Mouse (Mus musculus): ENCODE measurements around the gene Fis1. TPM values are rescaled to one million over a fixed set of nuclear protein-coding genes. Genes with fewer than 3 reads are reported as not detected.

Gene Fis1
- polyA plus RNA-seq, 1 experiment from 2014 or later = 255 TPM

DNA sequence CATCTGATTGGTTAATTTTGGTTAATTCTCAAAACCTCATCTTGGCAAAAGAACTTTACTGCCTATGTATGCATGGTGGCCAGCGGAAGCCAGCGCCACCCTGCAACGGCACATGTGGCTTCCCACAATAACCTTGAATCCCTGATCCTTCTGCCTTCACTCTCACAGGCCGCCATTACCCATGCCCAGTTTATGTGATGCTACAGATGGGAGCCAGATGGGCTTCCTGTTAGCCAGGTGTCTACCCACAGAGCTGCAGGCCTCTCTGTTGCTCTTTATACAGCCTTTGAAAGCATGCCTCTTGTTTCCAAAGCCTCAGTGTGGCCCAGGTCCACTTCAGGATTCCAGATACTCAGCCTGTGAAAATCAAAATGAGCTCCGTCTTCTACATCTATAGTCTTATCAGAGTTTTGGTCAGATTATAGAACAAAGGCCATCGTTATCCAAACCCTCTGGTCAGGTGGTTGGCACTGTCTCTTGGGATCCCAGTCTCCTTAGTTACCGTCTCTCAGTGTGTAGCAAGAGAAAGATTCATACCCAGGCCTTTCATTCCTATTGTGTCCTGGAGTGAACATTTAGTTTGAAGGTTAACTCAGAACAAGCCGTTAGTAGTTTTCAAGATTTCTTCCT lies 35.3 kb upstream of the Fis1 start:
- Histone ChIP-seq H3K4me3 (ENCODE audit: low read depth, low read length) (no peak overlapping the region), H3K27me3 (ENCODE audit: control insufficient read depth, insufficient read depth, low read length) (no peaks in the 10 kb centered on the region), H3K9me3 (ENCODE audit: control insufficient read depth, low read length) (no peaks in the 10 kb centered on the region), H3K4me1 (replicated peaks; ENCODE audit: control insufficient read depth, insufficient read depth) (peaks cover 3% of the 10 kb centered on the region; the same call in 1 of the 2 replicates), H3K27ac (replicated peaks) (no peak overlapping the region), H3K4me2 (replicated peaks; ENCODE audit: low read depth) (no peak overlapping the region), H3K36me3 (ENCODE audit: control insufficient read depth, insufficient read depth, low read length) (peaks cover 4% of the 10 kb centered on the region; the same call in 1 of the 2 replicates), H3K9ac (ENCODE audit: low read length) (no peak overlapping the region)
- ATAC-seq (ENCODE audit: low FRiP score, low TSS enrichment) (no peak), DNase-seq (ENCODE audit: low spot score) (no peak)
- TF ChIP-seq CTCF (IDR thresholded peaks at IDR 0.05; ENCODE audit: low read depth) (no peak), EP300 (optimal IDR thresholded peaks at IDR 0.05) (no peak)
- 98% methylated on average over 8 of the region's 8 CpGs for WGBS

DNA sequence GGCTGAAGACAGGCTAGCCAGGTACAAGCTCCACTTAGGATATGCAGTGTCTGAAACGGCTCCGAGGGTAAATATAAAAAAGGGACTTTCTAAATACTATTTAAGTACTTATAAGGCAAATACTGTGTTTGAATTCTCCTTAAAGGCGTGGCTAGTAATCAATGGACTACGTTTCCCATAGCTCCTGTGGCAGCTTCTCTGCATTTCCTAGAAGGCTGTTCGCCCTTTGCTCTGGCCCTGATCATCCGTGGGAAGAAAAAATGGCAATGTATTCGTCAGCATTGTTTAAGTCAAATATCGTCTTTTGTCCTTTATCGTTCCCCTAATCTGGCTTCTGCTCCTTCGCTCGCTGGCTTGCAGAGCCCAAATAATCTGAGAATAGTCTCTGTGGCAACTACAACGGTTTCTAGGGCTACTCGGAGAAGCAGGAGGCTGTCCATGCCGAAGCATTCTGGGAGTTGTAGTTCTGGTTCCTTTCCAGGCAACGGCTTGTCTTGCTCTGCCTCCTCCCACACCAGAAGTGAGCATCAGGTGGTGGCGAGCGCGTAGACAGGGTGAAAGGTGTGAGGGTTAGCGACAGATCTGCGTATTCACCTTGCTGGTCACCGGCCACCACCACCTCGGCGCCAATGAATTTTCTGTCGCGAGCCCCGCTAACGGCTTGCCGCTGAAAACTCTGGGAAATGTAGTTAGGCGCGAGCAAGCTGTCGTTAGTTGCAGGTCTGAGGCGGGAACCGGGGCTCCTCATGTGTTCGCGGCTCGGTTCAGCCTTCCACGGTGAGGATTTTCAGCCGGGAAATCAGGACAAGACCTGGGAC lies 34.2 kb upstream of the Fis1 start:
- H3K27me3 ChIP-seq (ENCODE audit: control insufficient read depth, insufficient read depth, low read length) = no peaks in the 10 kb centered on the region
- no peaks in the 10 kb centered on the region for H3K36me3 ChIP-seq (ENCODE audit: control insufficient read depth, insufficient read depth, low read length)
- H3K4me1 ChIP-seq (replicated peaks; ENCODE audit: control insufficient read depth, insufficient read depth) = peaks cover 3% of the 10 kb centered on the region; the same call in 1 of the 2 replicates
- no peaks in the 10 kb centered on the region for H3K9me3 ChIP-seq (ENCODE audit: control insufficient read depth, low read length)
- peak overlapping the region; percentile 49 for H3K4me3 ChIP-seq (ENCODE audit: low read depth, low read length)
- ATAC-seq (ENCODE audit: low FRiP score, low TSS enrichment) = peak; percentile 80
- TF ChIP-seq EP300 (optimal IDR thresholded peaks at IDR 0.05) (no peak), CTCF (IDR thresholded peaks at IDR 0.05; ENCODE audit: low read depth) (no peak)
- peak overlapping the region; percentile 61 for H3K9ac ChIP-seq (ENCODE audit: low read length)
- H3K4me2 ChIP-seq (replicated peaks; ENCODE audit: low read depth) = peak overlapping the region; percentile 75
- peak overlapping the region; percentile 0; the same call in 1 of the 2 replicates for H3K27ac ChIP-seq (replicated peaks)
- peak; percentile 79 for DNase-seq (ENCODE audit: low spot score)
- WGBS = 1% methylated on average over 38 of the region's 38 CpGs

DNA sequence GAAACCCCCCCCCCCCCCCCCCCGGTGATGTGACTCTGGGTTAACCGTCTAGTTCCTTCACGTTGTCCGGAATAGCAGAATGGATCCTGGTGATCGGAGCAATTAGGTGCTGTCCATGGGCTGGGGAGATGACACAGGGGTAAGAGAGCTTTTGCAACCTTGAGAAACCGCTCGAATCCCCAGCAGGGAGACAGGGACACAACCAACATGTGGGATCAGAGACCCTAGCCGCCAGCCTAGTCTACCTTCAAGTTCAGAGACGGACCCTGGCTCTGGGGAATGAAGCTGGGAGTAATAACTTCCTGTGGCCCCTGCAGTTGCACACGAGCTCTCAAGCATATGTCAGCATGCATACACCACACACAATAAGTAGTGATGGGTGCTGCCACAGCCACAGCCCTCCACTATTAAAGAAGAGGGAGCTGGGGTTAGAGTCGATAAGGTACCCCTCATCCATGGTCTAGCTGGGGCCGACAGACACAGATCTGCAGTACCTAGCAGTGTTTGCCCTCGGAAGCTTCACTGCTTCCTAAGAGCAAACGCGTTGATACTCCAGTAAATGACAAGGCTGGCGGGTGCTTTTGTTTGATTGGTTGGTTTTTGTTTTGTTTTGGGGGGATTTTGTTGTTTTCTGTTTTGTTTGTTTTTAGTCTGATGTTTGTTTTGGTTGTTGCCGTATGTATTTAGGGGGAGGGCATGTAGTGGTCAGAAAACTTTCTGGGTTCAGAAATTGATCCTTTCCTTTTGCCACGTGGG lies 33.4 kb upstream of the Fis1 start:
- Histone ChIP-seq H3K4me1 (replicated peaks; ENCODE audit: control insufficient read depth, insufficient read depth) (peaks cover 3% of the 10 kb centered on the region; the same call in 1 of the 2 replicates), H3K36me3 (ENCODE audit: control insufficient read depth, insufficient read depth, low read length) (no peaks in the 10 kb centered on the region), H3K4me3 (ENCODE audit: low read depth, low read length) (peak overlapping the region; percentile 49), H3K9ac (ENCODE audit: low read length) (peak overlapping the region; percentile 61), H3K27me3 (ENCODE audit: control insufficient read depth, insufficient read depth, low read length) (no peaks in the 10 kb centered on the region), H3K9me3 (ENCODE audit: control insufficient read depth, low read length) (no peaks in the 10 kb centered on the region), H3K4me2 (replicated peaks; ENCODE audit: low read depth) (peak overlapping the region; percentile 75), H3K27ac (replicated peaks) (0 out of 2 replicates have a peak overlapping the region, but pooled peaks have one; percentile 0)
- DNase-seq (ENCODE audit: low spot score) (no peak), ATAC-seq (ENCODE audit: low FRiP score, low TSS enrichment) (no peak)
- 17% methylated on average over 17 of the region's 18 CpGs for WGBS
- TF ChIP-seq EP300 (optimal IDR thresholded peaks at IDR 0.05) = no peak
- no peak for TF ChIP-seq CTCF (IDR thresholded peaks at IDR 0.05; ENCODE audit: low read depth)

DNA sequence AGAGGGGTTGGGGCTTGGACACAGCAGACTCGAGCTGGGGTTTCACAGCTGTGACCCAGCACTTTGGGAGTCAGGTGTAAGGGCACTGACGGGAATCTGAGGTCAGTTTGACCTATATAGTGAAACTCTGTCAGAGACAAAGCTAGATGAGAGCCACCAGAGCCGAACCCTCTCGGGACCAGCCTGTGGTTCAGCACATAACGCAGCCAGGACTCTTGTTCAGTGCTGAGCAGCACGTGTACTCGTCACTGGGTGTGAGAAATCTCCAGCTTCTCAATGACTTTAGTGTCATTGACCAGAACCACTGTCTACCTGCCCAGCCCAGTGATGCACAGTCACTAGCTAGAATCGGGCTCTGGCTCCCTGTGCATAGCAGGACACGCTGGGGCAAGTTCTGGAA lies 30.2 kb upstream of the Fis1 start:
- no peaks in the 10 kb centered on the region for H3K27me3 ChIP-seq (ENCODE audit: control insufficient read depth, insufficient read depth, low read length)
- H3K9ac ChIP-seq (ENCODE audit: low read length) = no peak overlapping the region
- DNase-seq (ENCODE audit: low spot score) = no peak
- peaks cover 3% of the 10 kb centered on the region; the same call in 1 of the 2 replicates for H3K4me1 ChIP-seq (replicated peaks; ENCODE audit: control insufficient read depth, insufficient read depth)
- no peak for TF ChIP-seq EP300 (optimal IDR thresholded peaks at IDR 0.05)
- TF ChIP-seq CTCF (IDR thresholded peaks at IDR 0.05; ENCODE audit: low read depth) = no peak
- no peak overlapping the region for H3K27ac ChIP-seq (replicated peaks)
- no peak for ATAC-seq (ENCODE audit: low FRiP score, low TSS enrichment)
- H3K9me3 ChIP-seq (ENCODE audit: control insufficient read depth, low read length) = no peaks in the 10 kb centered on the region
- WGBS = 80% methylated on average over 9 of the region's 9 CpGs
- no peak overlapping the region for H3K4me3 ChIP-seq (ENCODE audit: low read depth, low read length)
- H3K4me2 ChIP-seq (replicated peaks; ENCODE audit: low read depth) = no peak overlapping the region
- no peaks in the 10 kb centered on the region for H3K36me3 ChIP-seq (ENCODE audit: control insufficient read depth, insufficient read depth, low read length)

DNA sequence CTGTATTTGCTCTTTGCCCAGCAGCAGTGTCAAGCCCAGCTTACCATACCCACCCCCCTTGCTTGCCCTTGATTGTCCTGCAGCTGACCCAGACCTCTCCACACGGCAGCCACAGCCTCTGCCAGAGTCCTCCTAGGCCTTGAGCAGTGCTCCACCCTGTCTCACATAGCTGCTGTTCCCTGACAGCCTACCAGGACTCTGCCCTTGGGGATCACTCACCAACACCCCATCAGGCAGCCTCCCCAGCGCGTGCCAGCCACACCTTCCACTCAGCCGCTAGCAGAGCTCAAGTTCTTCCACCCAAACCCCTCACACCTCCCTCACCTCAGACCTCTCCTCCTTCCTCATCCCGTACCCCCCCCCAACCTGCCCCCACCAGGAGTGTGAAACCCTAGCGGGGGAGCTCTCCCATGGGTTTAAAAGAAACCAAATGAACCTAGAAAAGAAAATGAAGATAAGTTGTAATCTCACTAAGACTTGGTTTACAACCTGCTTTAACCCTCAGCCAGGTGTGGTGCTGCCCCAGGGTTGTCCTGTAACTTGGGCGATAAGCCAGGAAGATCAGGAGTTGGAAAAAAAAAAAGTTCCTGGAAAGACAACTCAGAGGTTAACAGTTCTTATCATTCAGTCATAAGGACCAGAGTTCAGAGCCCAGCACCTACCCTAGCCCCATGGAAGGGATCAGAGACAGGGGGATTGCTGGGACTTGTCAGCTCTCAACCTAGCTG lies 29.2 kb upstream of the Fis1 start:
- Histone ChIP-seq H3K9me3 (ENCODE audit: control insufficient read depth, low read length) (no peaks in the 10 kb centered on the region), H3K36me3 (ENCODE audit: control insufficient read depth, insufficient read depth, low read length) (no peaks in the 10 kb centered on the region), H3K4me2 (replicated peaks; ENCODE audit: low read depth) (no peak overlapping the region), H3K27me3 (ENCODE audit: control insufficient read depth, insufficient read depth, low read length) (no peaks in the 10 kb centered on the region), H3K4me1 (replicated peaks; ENCODE audit: control insufficient read depth, insufficient read depth) (peaks cover 3% of the 10 kb centered on the region; the same call in 1 of the 2 replicates), H3K27ac (replicated peaks) (no peak overlapping the region), H3K4me3 (ENCODE audit: low read depth, low read length) (no peak overlapping the region), H3K9ac (ENCODE audit: low read length) (no peak overlapping the region)
- TF ChIP-seq EP300 (optimal IDR thresholded peaks at IDR 0.05) (no peak), CTCF (IDR thresholded peaks at IDR 0.05; ENCODE audit: low read depth) (no peak)
- peak; percentile 51 for DNase-seq (ENCODE audit: low spot score)
- 36% methylated on average over 7 of the region's 7 CpGs for WGBS
- ATAC-seq (ENCODE audit: low FRiP score, low TSS enrichment) = peak; percentile 64

Data from stomach, postnatal 0 days (tissue).